In the genomic region with DNA sequence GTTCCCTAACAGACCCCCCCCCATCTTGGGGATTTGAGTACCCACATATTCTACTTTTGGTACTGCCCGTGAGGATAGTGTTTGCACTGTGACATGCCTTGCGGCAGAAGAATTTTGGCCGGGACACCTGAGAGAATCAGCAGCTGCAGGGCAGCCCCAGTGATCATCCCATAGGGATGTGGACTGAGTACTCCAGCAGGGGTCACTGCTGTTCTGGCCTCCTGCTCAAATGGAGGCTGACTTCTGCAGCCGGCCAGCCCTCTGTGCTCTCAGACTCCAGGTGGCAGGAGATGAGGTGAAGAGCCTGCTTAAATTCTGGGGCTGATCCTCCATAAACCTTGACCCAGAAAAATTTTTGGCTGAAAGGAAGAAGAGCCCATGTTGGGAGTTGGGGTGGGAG, we compare ENCODE assay signal across 13 mouse cellular contexts. TPM values are rescaled to one million over a fixed set of nuclear protein-coding genes. Genes with fewer than 3 reads are reported as not detected.
DNase-seq lines count a peak whose midpoint lies in the region; ATAC-seq and TF ChIP-seq lines count a peak whose summit lies in the region.
"Had no signal": no experiment of that assay in that cellular context is flagged by ENCODE, and none has a peak within 500 bp of the region (broad histone marks: within the 10 kb centered on the region; RNA-seq: fewer than 3 reads in every experiment).

No protein-coding gene starts in this region.

- no peak for TF ChIP-seq POLR2A in ES-Bruce4 (IDR thresholded peaks at IDR 0.05; ENCODE audit: insufficient read depth, low read length)

- no peak overlapping the region for H3K4me3 ChIP-seq in embryonic facial prominence, embryonic 11.5 days (ENCODE audit: low read depth, low read length)
- H3K4me3 ChIP-seq in embryonic facial prominence, embryonic 10.5 days, result no peak overlapping the region
- H3K4me3 ChIP-seq in limb, embryonic 11.5 days (ENCODE audit: low read depth, low read length), result no peak overlapping the region
- no peak overlapping the region for H3K4me3 ChIP-seq in limb, embryonic 10.5 days
- no peak overlapping the region for H3K4me3 ChIP-seq in ES-Bruce4 (ENCODE audit: low read depth, low read length)
- H3K4me3 ChIP-seq: embryonic facial prominence, embryonic 13.5 days; heart, embryonic 10.5 days had no signal

- H3K9me3 ChIP-seq in embryonic facial prominence, embryonic 11.5 days (replicated peaks; ENCODE audit: control insufficient read depth, low read length), result no peaks in the 10 kb centered on the region
- no peaks in the 10 kb centered on the region for H3K9me3 ChIP-seq in embryonic facial prominence, embryonic 10.5 days
- H3K9me3 ChIP-seq in limb, embryonic 11.5 days (ENCODE audit: control insufficient read depth, low read length), result no peaks in the 10 kb centered on the region
- H3K9me3 ChIP-seq in limb, embryonic 10.5 days (replicated peaks), result no peaks in the 10 kb centered on the region
- H3K9me3 ChIP-seq in ES-Bruce4 (replicated peaks; ENCODE audit: control insufficient read depth, insufficient read depth, low read length, poor library complexity, severe bottlenecking), result no peaks in the 10 kb centered on the region
- H3K9me3 ChIP-seq: embryonic facial prominence, embryonic 13.5 days; heart, embryonic 10.5 days had no signal

- ATAC-seq in embryonic facial prominence, embryonic 11.5 days (replicated peaks; ENCODE audit: insufficient number of reproducible peaks, low FRiP score, low TSS enrichment, low read depth), result no peak
- ATAC-seq in limb, embryonic 11.5 days (ENCODE audit: insufficient number of reproducible peaks, low FRiP score, low TSS enrichment, low read depth), result no peak
- ATAC-seq in megakaryocyte progenitor cell, adult 5-6 weeks (replicated peaks; ENCODE audit: poor library complexity), result peak; percentile 42; the same call in 1 of the 2 replicates
- ATAC-seq: forebrain, postnatal 0 days; inflammation-experienced regulatory T-cells, adult 6 months had no signal

- WGBS in embryonic facial prominence, embryonic 11.5 days, result 40% methylated on average over 4 of the region's 4 CpGs
- 33% methylated on average over 4 of the region's 4 CpGs for WGBS in embryonic facial prominence, embryonic 10.5 days
- WGBS in limb, embryonic 11.5 days, result 46% methylated on average over 4 of the region's 4 CpGs
- 38% methylated on average over 4 of the region's 4 CpGs for WGBS in limb, embryonic 10.5 days

- no peak for TF ChIP-seq EP300 in ES-Bruce4 (IDR thresholded peaks at IDR 0.05; ENCODE audit: insufficient read depth, low read depth, low read length)

- no peak overlapping the region for H3K4me2 ChIP-seq in embryonic facial prominence, embryonic 11.5 days (ENCODE audit: low read depth, low read length)
- no peak overlapping the region for H3K4me2 ChIP-seq in limb, embryonic 11.5 days (ENCODE audit: low read depth, severe bottlenecking)
- H3K4me2 ChIP-seq: embryonic facial prominence, embryonic 13.5 days had no signal

- no peak overlapping the region for H3K9ac ChIP-seq in embryonic facial prominence, embryonic 11.5 days (replicated peaks; ENCODE audit: low read length)
- no peak overlapping the region for H3K9ac ChIP-seq in limb, embryonic 11.5 days (ENCODE audit: low read length)
- H3K9ac ChIP-seq in ES-Bruce4 (ENCODE audit: low read depth, poor library complexity, severe bottlenecking), result no peak overlapping the region
- H3K9ac ChIP-seq: embryonic facial prominence, embryonic 13.5 days; forebrain, postnatal 0 days had no signal

- no peaks in the 10 kb centered on the region for H3K27me3 ChIP-seq in embryonic facial prominence, embryonic 11.5 days (ENCODE audit: control insufficient read depth, insufficient read depth, low read length)
- H3K27me3 ChIP-seq in embryonic facial prominence, embryonic 10.5 days (replicated peaks; ENCODE audit: low read depth, poor library complexity, severe bottlenecking), result peaks cover 10% of the 10 kb centered on the region; the same call in 1 of the 2 replicates
- H3K27me3 ChIP-seq in limb, embryonic 11.5 days (ENCODE audit: control insufficient read depth, insufficient read depth, low read length), result no peaks in the 10 kb centered on the region
- peaks cover 6% of the 10 kb centered on the region; the same call in 1 of the 2 replicates for H3K27me3 ChIP-seq in limb, embryonic 10.5 days (ENCODE audit: low read depth, poor library complexity, severe bottlenecking)
- no peaks in the 10 kb centered on the region for H3K27me3 ChIP-seq in ES-Bruce4 (ENCODE audit: control insufficient read depth, insufficient read depth, low read length, poor library complexity, severe bottlenecking)
- H3K27me3 ChIP-seq: embryonic facial prominence, embryonic 13.5 days had no signal

- DNase-seq in embryonic facial prominence, embryonic 11.5 days (ENCODE audit: low spot score), result peak; percentile 20
- no peak for DNase-seq in embryonic facial prominence, embryonic 10.5 days (ENCODE audit: low spot score)
- DNase-seq in limb, embryonic 11.5 days (ENCODE audit: low spot score), result peak; percentile 47
- DNase-seq in limb, embryonic 10.5 days (ENCODE audit: low spot score), result no peak
- no peak for DNase-seq in T-cell, adult 2 months (ENCODE audit: low spot score)
- DNase-seq in thymus, postnatal 36 days, result no peak
- DNase-seq: forebrain, postnatal 0 days; thymus, postnatal 25 days had no signal

- no peaks in the 10 kb centered on the region for H3K36me3 ChIP-seq in embryonic facial prominence, embryonic 11.5 days (replicated peaks; ENCODE audit: control insufficient read depth, insufficient read depth, low read depth, low read length)
- no peaks in the 10 kb centered on the region for H3K36me3 ChIP-seq in embryonic facial prominence, embryonic 10.5 days (replicated peaks)
- no peaks in the 10 kb centered on the region for H3K36me3 ChIP-seq in limb, embryonic 11.5 days (ENCODE audit: control insufficient read depth, insufficient read depth, low read length)
- H3K36me3 ChIP-seq in limb, embryonic 10.5 days, result no peaks in the 10 kb centered on the region
- no peaks in the 10 kb centered on the region for H3K36me3 ChIP-seq in ES-Bruce4 (ENCODE audit: control insufficient read depth, insufficient read depth, low read length, poor library complexity, severe bottlenecking)
- H3K36me3 ChIP-seq: embryonic facial prominence, embryonic 13.5 days; heart, embryonic 10.5 days had no signal

- H3K4me1 ChIP-seq in embryonic facial prominence, embryonic 11.5 days (ENCODE audit: control insufficient read depth, insufficient read depth, low read length), result no peaks in the 10 kb centered on the region
- H3K4me1 ChIP-seq in embryonic facial prominence, embryonic 10.5 days, result peaks cover 16% of the 10 kb centered on the region; the same call in 1 of the 2 replicates
- H3K4me1 ChIP-seq in limb, embryonic 11.5 days (ENCODE audit: control insufficient read depth, insufficient read depth, low read length), result no peaks in the 10 kb centered on the region
- 0 out of 2 replicates have a peak, but pooled peaks cover 4% of the 10 kb centered on the region for H3K4me1 ChIP-seq in limb, embryonic 10.5 days
- no peaks in the 10 kb centered on the region for H3K4me1 ChIP-seq in ES-Bruce4 (ENCODE audit: control insufficient read depth, insufficient read depth, low read length)

- H3K27ac ChIP-seq in embryonic facial prominence, embryonic 11.5 days (replicated peaks; ENCODE audit: low read depth, low read length), result no peak overlapping the region
- H3K27ac ChIP-seq in embryonic facial prominence, embryonic 10.5 days (replicated peaks), result no peak overlapping the region
- H3K27ac ChIP-seq in limb, embryonic 11.5 days (replicated peaks; ENCODE audit: low read depth, low read length), result no peak overlapping the region
- H3K27ac ChIP-seq in limb, embryonic 10.5 days, result no peak overlapping the region
- no peak overlapping the region for H3K27ac ChIP-seq in ES-Bruce4 (ENCODE audit: insufficient read depth, low read length)
- H3K27ac ChIP-seq: embryonic facial prominence, embryonic 13.5 days; heart, embryonic 10.5 days had no signal

- peak; percentile 44 for TF ChIP-seq CTCF in ES-Bruce4 (IDR thresholded peaks at IDR 0.05; ENCODE audit: low read depth, low read length)

RNA-seq across cellular contexts. Expression of a gene that starts 58.8 kb away (rescaled TPM):
- 6.8 and 7.5 TPM in 2 replicates for polyA plus RNA-seq in embryonic facial prominence, embryonic 11.5 days (2014; fragmentation: Nextera tagmentation; extraction: Ambion mirVana)
- polyA plus RNA-seq in embryonic facial prominence, embryonic 10.5 days (2016; fragmentation: Nextera tagmentation; extraction: Ambion mirVana), result 5.2 and 7.3 TPM in 2 replicates
- 5.4 and 6.0 TPM in 2 replicates for polyA plus RNA-seq in limb, embryonic 11.5 days (2014; fragmentation: Nextera tagmentation; extraction: Ambion mirVana)
- 4.1 and 7.2 TPM in 2 replicates for polyA plus RNA-seq in limb, embryonic 10.5 days (2016; fragmentation: Nextera tagmentation; extraction: Ambion mirVana)
- polyA plus RNA-seq in ES-Bruce4 (2011; ENCODE audit: insufficient read depth, insufficient read length, low read depth, missing spikeins), result 4.2 and 4.9 TPM in 2 replicates
- 15.0 and 20.2 TPM in 2 replicates for total RNA-seq in megakaryocyte progenitor cell, adult 5-6 weeks (2015)
- total RNA-seq in megakaryocyte progenitor cell, adult 5-6 weeks (2017), result 23.9 and 31.2 TPM in 2 replicates

Comparison
In these comparisons a context has a peak if more than half of its experiments do, and no peak if none do; other contexts are left out.
1. DNase-seq: peak in embryonic facial prominence, embryonic 11.5 days (single experiment) and limb, embryonic 11.5 days (single experiment); none in embryonic facial prominence, embryonic 10.5 days (single experiment), limb, embryonic 10.5 days (single experiment), T-cell, adult 2 months (single experiment) and thymus, postnatal 36 days (0 of 2).